Mouse (Mus musculus): ENCODE measurements around the gene Zbtb3. TPM values are rescaled to one million over a fixed set of nuclear protein-coding genes. Genes with fewer than 3 reads are reported as not detected.

The Zbtb3 gene
- 2.4 and 2.5 TPM in 2 replicates for total RNA-seq (2012; rRNA removed)
- total RNA-seq (2014; rRNA removed), result 1.1 and 2.2 TPM in 2 replicates
- 1.2 and 1.3 TPM in 2 replicates for polyA plus RNA-seq (2012; ENCODE audit: insufficient read length, low read depth)

DNA sequence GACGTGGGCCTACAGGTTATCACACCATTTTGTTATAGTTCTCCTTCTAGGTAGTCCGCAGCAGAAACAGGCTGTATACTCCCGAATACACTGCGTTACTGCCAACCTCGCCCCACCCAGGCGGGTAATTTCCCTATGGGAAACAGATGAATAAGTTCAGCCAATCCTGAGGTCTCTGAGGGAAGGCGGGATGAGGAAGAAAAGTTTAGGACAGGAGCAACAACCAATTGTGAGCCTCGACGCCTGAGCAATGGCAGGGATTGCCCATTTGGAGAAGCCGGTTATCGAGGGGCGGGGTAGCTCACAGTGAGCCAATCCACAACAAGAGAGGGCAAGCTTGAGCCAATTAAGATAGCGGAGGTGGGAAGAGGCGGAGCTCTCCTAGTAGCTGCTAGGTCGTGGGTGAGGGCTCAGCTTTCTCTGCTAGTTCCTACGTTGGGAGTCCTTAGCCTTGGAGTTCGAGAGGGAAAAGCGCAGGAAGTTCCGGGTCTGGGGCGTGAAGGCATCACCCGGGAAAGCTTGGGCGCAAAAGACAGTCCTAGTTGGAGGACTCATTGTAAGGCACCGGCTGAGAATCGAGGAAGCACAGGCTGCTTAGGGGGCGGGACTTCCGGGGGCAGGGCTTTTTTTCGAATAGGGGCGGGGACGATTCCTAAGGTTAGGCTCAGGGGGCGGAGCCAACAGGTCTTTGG lies at the start of gene Zbtb3:
Gene Zbtb3 (plus strand): TSS at position 426 of the 692 bp plus-strand sequence.
- H3K36me3 ChIP-seq (replicated peaks in 1 of 2; ENCODE audit: control insufficient read depth in 1 of 2, insufficient read depth in 1 of 2, low read length in 1 of 2), result peaks cover 12 to 27% of the 10 kb centered on the region in 2 experiments
- peak within 1 kb of the TSS; percentile 64 to 89 (median 82) for H3K4me3 ChIP-seq (replicated peaks in 1 of 3; ENCODE audit: low read depth in 2 of 3, low read length in 2 of 3, poor library complexity in 1 of 3)
- peaks cover 8 to 49% of the 10 kb centered on the region in 2 experiments for H3K4me1 ChIP-seq (ENCODE audit: control insufficient read depth in 1 of 2, insufficient read depth in 2 of 2)
- H3K9me3 ChIP-seq (replicated peaks; ENCODE audit: low read length), result no peaks in the 10 kb centered on the region
- H3K4me2 ChIP-seq (ENCODE audit: insufficient read depth, low read depth, poor library complexity, severe bottlenecking), result peak within 1 kb of the TSS; percentile 88
- H3K27me3 ChIP-seq (replicated peaks), result no peaks in the 10 kb centered on the region
- in situ Hi-C loops (cut with MboI; ENCODE audit: low pct_ligation_motif_present, low pct_unique_long_range_greater_than_20kb, low sequenced_read_pairs) (no loop called here), dilution Hi-C loops (cut with MboI; ENCODE audit: extremely low pct_ligation_motif_present, extremely low pct_unique_long_range_greater_than_20kb, low sequenced_read_pairs) (no loop called here)
- peaks cover 11% of the 10 kb centered on the region for H3K79me2 ChIP-seq (replicated peaks; ENCODE audit: control insufficient read depth, extremely low read depth, insufficient read depth, poor library complexity, severe bottlenecking)
- TF ChIP-seq JUND (conservative IDR thresholded peaks at IDR 0.05; ENCODE audit: low read depth, low read length) (no peak; the same call in 1 of the 2 replicates), ZC3H11A (IDR thresholded peaks at IDR 0.05; ENCODE audit: low read depth, low read length) (no peak), SIN3A (IDR thresholded peaks at IDR 0.05; ENCODE audit: low read length) (peak; percentile 81), SMC3 (IDR thresholded peaks at IDR 0.05; ENCODE audit: low read depth, low read length) (no peak), CTCF (conservative IDR thresholded peaks at IDR 0.05 in 1 of 2, IDR thresholded peaks at IDR 0.05 in 1 of 2; ENCODE audit: low read depth in 2 of 2, low read length in 2 of 2) (no peak), MAZ (IDR thresholded peaks at IDR 0.05; ENCODE audit: low read depth, low read length) (peak; percentile 57; the same call in 1 of the 2 replicates), RCOR1 (conservative IDR thresholded peaks at IDR 0.05; ENCODE audit: low read depth, low read length) (0 out of 2 replicates have a peak, but pooled peaks have one; percentile 24), PAX5 (IDR thresholded peaks at IDR 0.05; ENCODE audit: low read length) (no peak), NELFE (IDR thresholded peaks at IDR 0.05; ENCODE audit: low read depth, low read length) (peak; percentile 91), MAFK (IDR thresholded peaks at IDR 0.05; ENCODE audit: insufficient replicate concordance, low read length) (0 out of 2 replicates have a peak, but pooled peaks have one; percentile 32), E2F4 (IDR thresholded peaks at IDR 0.05; ENCODE audit: insufficient replicate concordance, low read depth, low read length) (peak; percentile 87; the same call in 1 of the 2 replicates), MAX (IDR thresholded peaks at IDR 0.05; ENCODE audit: low read length) (peak; percentile 70), CHD2 (IDR thresholded peaks at IDR 0.05; ENCODE audit: low read length) (peak; percentile 94), ETS1 (conservative IDR thresholded peaks at IDR 0.05; ENCODE audit: low read depth, low read length) (peak; percentile 37; the same call in 1 of the 2 replicates), CHD1 (IDR thresholded peaks at IDR 0.05; ENCODE audit: low read depth, low read length) (no peak), BHLHE40 (IDR thresholded peaks at IDR 0.05; ENCODE audit: low read depth, low read length) (no peak), MEF2A (IDR thresholded peaks at IDR 0.05; ENCODE audit: borderline replicate concordance, low read depth, low read length) (peak; percentile 39; the same call in 1 of the 2 replicates), ELF1 (IDR thresholded peaks at IDR 0.05; ENCODE audit: low read depth, low read length) (peak; percentile 65), UBTF (IDR thresholded peaks at IDR 0.05; ENCODE audit: low read depth, low read length) (no peak), ZKSCAN1 (IDR thresholded peaks at IDR 0.05; ENCODE audit: borderline replicate concordance, low read depth, low read length) (no peak), RAD21 (IDR thresholded peaks at IDR 0.05; ENCODE audit: low read depth, low read length) (no peak), EP300 (IDR thresholded peaks at IDR 0.05; ENCODE audit: low read length) (peak; percentile 1; the same call in 1 of the 2 replicates), KAT2A (IDR thresholded peaks at IDR 0.05; ENCODE audit: insufficient replicate concordance, low read length) (peak; percentile 76; the same call in 1 of the 2 replicates), NRF1 (IDR thresholded peaks at IDR 0.05; ENCODE audit: low read depth, low read length) (peak; percentile 41; the same call in 1 of the 2 replicates), TCF12 (IDR thresholded peaks at IDR 0.05; ENCODE audit: low read depth, low read length) (0 out of 2 replicates have a peak, but pooled peaks have one; percentile 25), USF2 (conservative IDR thresholded peaks at IDR 0.05; ENCODE audit: low read depth, low read length) (no peak), POLR2AphosphoS2 (IDR thresholded peaks at IDR 0.05; ENCODE audit: low read depth, low read length) (peak; percentile 76; the same call in 1 of the 2 replicates), JUN (IDR thresholded peaks at IDR 0.05; ENCODE audit: insufficient read depth, low read depth, low read length) (no peak), ZMIZ1 (IDR thresholded peaks at IDR 0.05; ENCODE audit: low read depth, low read length) (0 out of 2 replicates have a peak, but pooled peaks have one; percentile 64), ZNF384 (IDR thresholded peaks at IDR 0.05; ENCODE audit: low read depth, low read length) (no peak), USF1 (IDR thresholded peaks at IDR 0.05; ENCODE audit: low read depth, low read length) (no peak), TBP (conservative IDR thresholded peaks at IDR 0.05; ENCODE audit: low read depth, low read length) (peak; percentile 80; the same call in 1 of the 2 replicates), POLR2A (IDR thresholded peaks at IDR 0.05; ENCODE audit: low read depth, low read length) (peak; percentile 67), MYC (IDR thresholded peaks at IDR 0.05; ENCODE audit: low read depth, low read length) (no peak), MXI1 (IDR thresholded peaks at IDR 0.05; ENCODE audit: low read depth, low read length) (peak; percentile 72; the same call in 1 of the 2 replicates), IRF4 (IDR thresholded peaks at IDR 0.05; ENCODE audit: low read depth, low read length) (0 out of 2 replicates have a peak, but pooled peaks have one; percentile 31), HCFC1 (IDR thresholded peaks at IDR 0.05; ENCODE audit: low read depth, low read length) (peak; percentile 71), GABPA (IDR thresholded peaks at IDR 0.05; ENCODE audit: insufficient replicate concordance, low read depth, low read length) (no peak)
- peak within 1 kb of the TSS; percentile 63 for H3K27ac ChIP-seq (ENCODE audit: insufficient read depth, low read depth)
- peak; percentile 99 for DNase-seq (ENCODE audit: extremely low read depth)
- peak within 1 kb of the TSS; percentile 73 for H3K9ac ChIP-seq (ENCODE audit: insufficient read depth, low read depth)
